Mouse (Mus musculus): Measurements from ENCODE around the gene Idi2.
"Not testable (repeated sequence)": the region's sequence is repeated elsewhere in the genome, so short reads cannot be mapped to it uniquely, and the experiment has no call there.

DNA sequence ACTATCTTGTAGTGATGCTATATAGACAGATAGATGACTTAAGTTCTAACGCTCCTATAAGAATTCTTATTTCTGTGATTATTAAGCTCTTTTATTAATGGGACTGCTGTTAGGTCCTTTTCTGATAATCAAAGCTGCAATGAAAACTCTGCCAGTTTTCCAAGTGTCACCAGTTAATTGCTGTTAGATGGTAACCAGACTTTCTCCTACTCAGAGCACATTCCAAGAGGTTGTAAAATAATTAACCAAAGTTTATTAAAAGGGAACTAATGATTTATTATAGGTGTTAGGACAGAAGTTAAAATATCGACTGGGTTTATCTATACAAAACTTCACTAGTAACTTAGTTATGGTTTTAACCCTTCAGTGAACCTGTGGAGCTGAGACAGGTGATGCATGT lies 46.7 kb upstream of the Idi2 start:
- TF ChIP-seq CTCF (IDR thresholded peaks at IDR 0.05; ENCODE audit: low read depth, low read length); TAL1 (conservative IDR thresholded peaks at IDR 0.05; ENCODE audit: low read depth, low read length); GATA1 (IDR thresholded peaks at IDR 0.05; ENCODE audit: borderline replicate concordance, low read length); POLR2AphosphoS5 (IDR thresholded peaks at IDR 0.05; ENCODE audit: insufficient replicate concordance, low read depth, low read length); GATA2 (IDR thresholded peaks at IDR 0.05; ENCODE audit: borderline replicate concordance, low read depth, low read length): not testable (repeated sequence)
